Mouse (Mus musculus): ENCODE data around the gene Hdgfl3.
A peak's percentile ranks its signal among the peaks of the same experiment; 100 is the strongest.

Gene Hdgfl3

GRCm38 (mm10) chr7:81899361-81899760 is 34.9 kb downstream of the Hdgfl3 start:
- DNase-seq (ENCODE audit: low spot score in 2 of 2): no peak

GRCm38 (mm10) chr7:81885128-81885527 is 49.1 kb downstream of the Hdgfl3 start:
- DNase-seq (ENCODE audit: low spot score in 2 of 2): no peak

GRCm38 (mm10) chr7:81881600-81881999 is 52.7 kb downstream of the Hdgfl3 start:
- DNase-seq (ENCODE audit: low spot score in 2 of 2): no peak

- no peak for DNase-seq (ENCODE audit: low spot score in 2 of 2)
Observed at GRCm38 (mm10) chr7:81880797-81881196, 53.5 kb downstream of the Hdgfl3 start.

- no peak for DNase-seq (ENCODE audit: low spot score in 2 of 2)
Observed at GRCm38 (mm10) chr7:81880286-81880685, 54.0 kb downstream of the Hdgfl3 start.

- no peak for DNase-seq (ENCODE audit: low spot score in 2 of 2)
Observed at GRCm38 (mm10) chr7:81875372-81875771, 58.9 kb downstream of the Hdgfl3 start.

- no peak for DNase-seq (ENCODE audit: low spot score in 2 of 2)
Observed at GRCm38 (mm10) chr7:81874636-81875035, 59.6 kb downstream of the Hdgfl3 start.

GRCm38 (mm10) chr7:81873807-81874206 is 60.5 kb downstream of the Hdgfl3 start:
- no peak for DNase-seq (ENCODE audit: low spot score in 2 of 2)

GRCm38 (mm10) chr7:81872493-81873013 is 61.7 kb downstream of the Hdgfl3 start:
- no peak for DNase-seq (ENCODE audit: low spot score in 2 of 2)

GRCm38 (mm10) chr7:81868158-81868557 is 66.1 kb downstream of the Hdgfl3 start:
- peak; percentile 50 to 57 for DNase-seq (ENCODE audit: low spot score in 2 of 2)

- DNase-seq (ENCODE audit: low spot score in 2 of 2): no peak
Observed at GRCm38 (mm10) chr7:81867231-81867930, 66.9 kb downstream of the Hdgfl3 start.

GRCm38 (mm10) chr7:81865937-81866336 is 68.3 kb downstream of the Hdgfl3 start:
- no peak for DNase-seq (ENCODE audit: low spot score in 2 of 2)

- DNase-seq (ENCODE audit: low spot score in 2 of 2): no peak
Observed at GRCm38 (mm10) chr7:81864552-81864951, 69.7 kb downstream of the Hdgfl3 start.

GRCm38 (mm10) chr7:81862587-81863583 is 71.4 kb downstream of the Hdgfl3 start:
- peak; percentile 54 to 58 for DNase-seq (ENCODE audit: low spot score in 2 of 2)

- no peak for DNase-seq (ENCODE audit: low spot score in 2 of 2)
Observed at GRCm38 (mm10) chr7:81861921-81862320, 72.4 kb downstream of the Hdgfl3 start.

- DNase-seq (ENCODE audit: low spot score in 2 of 2): no peak
Observed at GRCm38 (mm10) chr7:81861461-81861860, 72.8 kb downstream of the Hdgfl3 start.

- no peak for DNase-seq (ENCODE audit: low spot score in 2 of 2)
Observed at GRCm38 (mm10) chr7:81860996-81861395, 73.3 kb downstream of the Hdgfl3 start.

GRCm38 (mm10) chr7:81860071-81860470 is 74.2 kb downstream of the Hdgfl3 start:
- peak; percentile 44 to 70 for DNase-seq (ENCODE audit: low spot score in 2 of 2)

- peak in 1 of 2 experiments; percentile 56 for DNase-seq (ENCODE audit: low spot score in 2 of 2)
Observed at GRCm38 (mm10) chr7:81858968-81859721, 75.1 kb downstream of the Hdgfl3 start, which contains the start of gene Tm6sf1. TSS of gene Tm6sf1 (plus strand) at chr7:81859001.

- DNase-seq (ENCODE audit: low spot score in 2 of 2): no peak
Observed at GRCm38 (mm10) chr7:81858236-81858635, 76.0 kb downstream of the Hdgfl3 start.

GRCm38 (mm10) chr7:81856221-81856620 is 78.1 kb downstream of the Hdgfl3 start:
- DNase-seq (ENCODE audit: low spot score in 2 of 2): no peak

- no peak for DNase-seq (ENCODE audit: low spot score in 2 of 2)
Observed at GRCm38 (mm10) chr7:81855694-81856093, 78.6 kb downstream of the Hdgfl3 start, which contains the start of gene Gm10160. TSS of gene Gm10160 (minus strand) at chr7:81855794.
